Mouse (Mus musculus): Measurements from ENCODE around the gene Sgcd. TPM values are rescaled to one million over a fixed set of nuclear protein-coding genes. Genes with fewer than 3 reads are reported as not detected.

Sgcd gene
- polyA plus RNA-seq, 1 experiment, result 7.2 TPM

DNA sequence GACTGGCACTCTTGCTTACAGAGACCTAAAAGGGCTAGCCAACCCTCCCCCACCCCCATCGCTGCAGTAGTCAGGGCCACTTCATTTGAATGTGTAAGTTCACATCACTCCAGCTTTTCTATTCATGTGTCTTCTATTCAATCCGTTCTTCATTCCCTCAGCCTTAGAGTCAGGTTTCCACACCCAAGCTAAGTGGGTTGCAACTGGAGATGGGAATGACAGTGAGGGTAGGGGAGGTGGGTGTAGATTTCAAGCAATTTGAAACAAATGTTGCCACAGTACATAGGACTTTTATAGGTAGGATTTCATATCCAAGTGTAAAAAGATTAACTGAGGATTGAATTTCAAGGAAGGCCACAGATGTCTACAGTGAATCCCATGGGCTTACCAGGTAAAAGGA is 870.9 kb downstream of the Sgcd start:
- no peak overlapping the region for H3ac ChIP-seq (ENCODE audit: control insufficient read depth, insufficient read length)
- no peak overlapping the region for H3K4me2 ChIP-seq (ENCODE audit: low read depth)
- H3K79me2 ChIP-seq (ENCODE audit: control insufficient read depth, insufficient read depth), result no peaks in the 10 kb centered on the region
- H3K27me3 ChIP-seq (ENCODE audit: control insufficient read depth, insufficient read depth, insufficient read length), result no peaks in the 10 kb centered on the region
- no peak overlapping the region for H3K4me3 ChIP-seq
- no peak for TF ChIP-seq SRF (IDR thresholded peaks at IDR 0.05; ENCODE audit: control insufficient read depth, insufficient read length, low read depth)
- no peak for TF ChIP-seq TCF12 (IDR thresholded peaks at IDR 0.05; ENCODE audit: insufficient read depth, poor library complexity, severe bottlenecking)
- no peaks in the 10 kb centered on the region for H3K36me3 ChIP-seq (ENCODE audit: control insufficient read depth, insufficient read depth)

DNA sequence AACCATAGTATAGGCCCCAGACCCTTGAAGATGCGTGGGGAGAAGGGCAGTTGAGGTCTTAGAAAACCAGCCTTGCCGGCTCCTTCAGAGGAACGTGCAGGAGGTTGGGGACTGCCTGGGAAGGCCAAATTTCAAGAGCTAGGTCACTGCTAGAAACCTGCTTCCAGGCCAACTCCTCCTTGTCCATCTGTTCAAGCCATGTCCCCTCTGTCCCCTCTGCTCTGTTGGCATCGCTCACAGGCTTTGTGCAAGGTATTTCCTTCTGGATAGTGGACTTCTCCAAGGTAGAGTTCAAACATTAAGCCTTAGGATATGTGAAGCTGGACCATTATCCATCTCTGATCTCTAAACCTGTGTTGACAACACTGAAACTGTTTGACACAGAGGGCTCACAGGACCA is 874.4 kb downstream of the Sgcd start:
- no peak overlapping the region for H3ac ChIP-seq (ENCODE audit: control insufficient read depth, insufficient read length)
- TF ChIP-seq TCF12 (IDR thresholded peaks at IDR 0.05; ENCODE audit: insufficient read depth, poor library complexity, severe bottlenecking), result no peak
- TF ChIP-seq MYOG (IDR thresholded peaks at IDR 0.05; ENCODE audit: control insufficient read depth in 1 of 3, insufficient read depth in 1 of 3, insufficient read length in 2 of 3, low read depth in 2 of 3), result no peak
- no peak for TF ChIP-seq REST (IDR thresholded peaks at IDR 0.05; ENCODE audit: insufficient read depth, insufficient read length)
- TF ChIP-seq E2F4 (IDR thresholded peaks at IDR 0.05; ENCODE audit: insufficient read depth), result no peak
- no peak for TF ChIP-seq TCF3 (IDR thresholded peaks at IDR 0.05; ENCODE audit: insufficient read length, low read depth)
- TF ChIP-seq MYOD1 (IDR thresholded peaks at IDR 0.05; ENCODE audit: control insufficient read depth in 1 of 3, insufficient read length in 2 of 3, low read depth in 2 of 3), result no peak
- no peak for TF ChIP-seq POLR2AphosphoS2 (IDR thresholded peaks at IDR 0.05; ENCODE audit: insufficient read length, low read depth)
- TF ChIP-seq MAX (IDR thresholded peaks at IDR 0.05; ENCODE audit: low read depth), result no peak
- no peak for TF ChIP-seq POLR2A (IDR thresholded peaks at IDR 0.05; ENCODE audit: insufficient read length, low read depth)
- no peak for TF ChIP-seq USF1 (IDR thresholded peaks at IDR 0.05; ENCODE audit: low read depth)
- TF ChIP-seq CEBPB (IDR thresholded peaks at IDR 0.05; ENCODE audit: insufficient read depth, poor library complexity, severe bottlenecking), result no peak
- no peak overlapping the region for H3K4me3 ChIP-seq

DNA sequence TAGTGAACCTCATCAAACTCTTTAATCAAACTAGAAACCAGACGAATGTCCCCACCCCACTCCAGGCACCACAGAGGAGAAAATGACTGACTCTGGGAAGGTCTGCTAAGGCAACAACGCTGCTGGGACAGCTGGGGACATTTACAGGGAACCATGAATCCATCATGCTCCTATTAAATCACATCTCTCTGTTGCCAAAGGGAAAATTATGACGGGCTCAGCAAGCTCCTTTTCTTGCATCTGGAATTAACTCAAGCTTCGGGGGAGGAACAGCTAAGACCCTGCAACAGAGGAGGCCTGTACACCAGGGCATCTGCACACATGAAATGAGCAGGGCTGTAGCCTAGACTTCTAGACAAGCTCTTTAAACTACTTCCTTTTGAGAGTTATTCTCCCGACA is 875.7 kb downstream of the Sgcd start:
- no peak for TF ChIP-seq MYOD1 (IDR thresholded peaks at IDR 0.05; ENCODE audit: control insufficient read depth in 1 of 3, insufficient read length in 2 of 3, low read depth in 2 of 3)
- no peak for TF ChIP-seq CEBPB (IDR thresholded peaks at IDR 0.05; ENCODE audit: insufficient read depth, poor library complexity, severe bottlenecking)
- TF ChIP-seq REST (IDR thresholded peaks at IDR 0.05; ENCODE audit: insufficient read depth, insufficient read length), result no peak
- TF ChIP-seq TCF3 (IDR thresholded peaks at IDR 0.05; ENCODE audit: insufficient read length, low read depth), result no peak
- no peak for TF ChIP-seq MYOG (IDR thresholded peaks at IDR 0.05; ENCODE audit: control insufficient read depth in 1 of 3, insufficient read depth in 1 of 3, insufficient read length in 2 of 3, low read depth in 2 of 3)
- no peak for TF ChIP-seq SRF (IDR thresholded peaks at IDR 0.05; ENCODE audit: control insufficient read depth, insufficient read length, low read depth)
- no peak for TF ChIP-seq POLR2AphosphoS2 (IDR thresholded peaks at IDR 0.05; ENCODE audit: insufficient read length, low read depth)
- no peak for TF ChIP-seq POLR2A (IDR thresholded peaks at IDR 0.05; ENCODE audit: insufficient read length, low read depth)
- TF ChIP-seq MAX (IDR thresholded peaks at IDR 0.05; ENCODE audit: low read depth), result no peak
- TF ChIP-seq TCF12 (IDR thresholded peaks at IDR 0.05; ENCODE audit: insufficient read depth, poor library complexity, severe bottlenecking), result no peak
- TF ChIP-seq E2F4 (IDR thresholded peaks at IDR 0.05; ENCODE audit: insufficient read depth), result no peak
- no peak for TF ChIP-seq USF1 (IDR thresholded peaks at IDR 0.05; ENCODE audit: low read depth)

More for the DNA sequence above, 874.4 kb downstream of the Sgcd start:
- no peak overlapping the region for H3K4me2 ChIP-seq (ENCODE audit: low read depth)
- H3K79me2 ChIP-seq (ENCODE audit: control insufficient read depth, insufficient read depth), result no peaks in the 10 kb centered on the region
- no peaks in the 10 kb centered on the region for H3K36me3 ChIP-seq (ENCODE audit: control insufficient read depth, insufficient read depth)
- no peaks in the 10 kb centered on the region for H3K27me3 ChIP-seq (ENCODE audit: control insufficient read depth, insufficient read depth, insufficient read length)

DNA sequence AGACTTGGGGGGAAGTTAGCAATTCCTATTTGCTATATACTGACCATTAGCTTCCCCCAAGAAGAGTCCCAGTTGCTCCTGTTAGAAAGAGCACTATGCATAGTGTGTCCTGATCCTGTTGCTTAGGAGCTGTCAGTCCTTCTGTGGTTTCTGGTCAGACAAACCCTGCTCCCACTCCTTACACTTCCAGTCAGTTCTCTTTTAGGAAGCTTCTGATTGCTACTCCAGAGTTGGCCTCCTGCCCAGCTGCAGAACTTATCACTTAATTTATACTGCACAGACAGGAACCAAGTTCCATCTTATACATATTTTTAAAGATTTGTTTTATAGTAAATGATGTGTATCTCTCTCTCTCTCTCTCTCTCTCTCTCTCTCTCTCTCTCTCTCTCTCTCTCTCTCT is 878.5 kb downstream of the Sgcd start:
- Histone ChIP-seq H3K4me2 (ENCODE audit: low read depth) (no peak overlapping the region), H3ac (ENCODE audit: control insufficient read depth, insufficient read length) (no peak overlapping the region), H3K79me2 (ENCODE audit: control insufficient read depth, insufficient read depth) (no peaks in the 10 kb centered on the region), H3K4me3 (no peak overlapping the region), H3K36me3 (ENCODE audit: control insufficient read depth, insufficient read depth) (no peaks in the 10 kb centered on the region), H3K27me3 (ENCODE audit: control insufficient read depth, insufficient read depth, insufficient read length) (no peaks in the 10 kb centered on the region)
- TF ChIP-seq SRF (IDR thresholded peaks at IDR 0.05; ENCODE audit: control insufficient read depth, insufficient read length, low read depth) (no peak), TCF12 (IDR thresholded peaks at IDR 0.05; ENCODE audit: insufficient read depth, poor library complexity, severe bottlenecking) (no peak), MAX (IDR thresholded peaks at IDR 0.05; ENCODE audit: low read depth) (no peak), TCF3 (IDR thresholded peaks at IDR 0.05; ENCODE audit: insufficient read length, low read depth) (no peak), E2F4 (IDR thresholded peaks at IDR 0.05; ENCODE audit: insufficient read depth) (no peak), MYOD1 (IDR thresholded peaks at IDR 0.05; ENCODE audit: control insufficient read depth in 1 of 3, insufficient read length in 2 of 3, low read depth in 2 of 3) (no peak), REST (IDR thresholded peaks at IDR 0.05; ENCODE audit: insufficient read depth, insufficient read length) (no peak), POLR2A (IDR thresholded peaks at IDR 0.05; ENCODE audit: insufficient read length, low read depth) (no peak), CEBPB (IDR thresholded peaks at IDR 0.05; ENCODE audit: insufficient read depth, poor library complexity, severe bottlenecking) (no peak)

More for the DNA sequence above, 875.7 kb downstream of the Sgcd start:
- Histone ChIP-seq H3K36me3 (ENCODE audit: control insufficient read depth, insufficient read depth) (no peaks in the 10 kb centered on the region), H3K4me2 (ENCODE audit: low read depth) (no peak overlapping the region), H3ac (ENCODE audit: control insufficient read depth, insufficient read length) (no peak overlapping the region), H3K79me2 (ENCODE audit: control insufficient read depth, insufficient read depth) (no peaks in the 10 kb centered on the region), H3K27me3 (ENCODE audit: control insufficient read depth, insufficient read depth, insufficient read length) (no peaks in the 10 kb centered on the region), H3K4me3 (no peak overlapping the region)

DNA sequence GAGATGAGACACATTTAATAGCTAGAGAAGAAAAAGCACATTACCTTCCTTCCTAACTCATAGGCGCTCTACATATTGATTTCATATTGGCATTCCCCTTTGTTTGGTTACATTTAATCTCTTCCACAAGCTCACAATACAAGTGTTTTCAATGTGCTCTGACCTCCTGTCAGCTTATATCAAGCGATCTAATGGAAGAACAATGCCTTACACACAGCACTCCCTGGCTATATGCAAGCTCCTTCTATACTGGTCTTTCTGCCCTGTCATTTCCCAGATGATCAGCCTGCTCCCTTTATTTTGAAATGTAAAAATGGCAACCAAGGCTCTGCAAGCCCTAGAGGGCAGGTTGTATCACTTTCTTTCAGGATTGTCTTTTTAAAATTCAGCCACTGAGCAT is 881.1 kb downstream of the Sgcd start:
- TF ChIP-seq CEBPB (IDR thresholded peaks at IDR 0.05; ENCODE audit: insufficient read depth, poor library complexity, severe bottlenecking) (no peak), POLR2A (IDR thresholded peaks at IDR 0.05; ENCODE audit: insufficient read length, low read depth) (no peak), REST (IDR thresholded peaks at IDR 0.05; ENCODE audit: insufficient read depth, insufficient read length) (no peak), MAX (IDR thresholded peaks at IDR 0.05; ENCODE audit: low read depth) (no peak), MYOD1 (IDR thresholded peaks at IDR 0.05; ENCODE audit: control insufficient read depth in 1 of 3, insufficient read length in 2 of 3, low read depth in 2 of 3) (no peak), POLR2AphosphoS2 (IDR thresholded peaks at IDR 0.05; ENCODE audit: insufficient read length, low read depth) (no peak), USF1 (IDR thresholded peaks at IDR 0.05; ENCODE audit: low read depth) (no peak), TCF12 (IDR thresholded peaks at IDR 0.05; ENCODE audit: insufficient read depth, poor library complexity, severe bottlenecking) (no peak), SRF (IDR thresholded peaks at IDR 0.05; ENCODE audit: control insufficient read depth, insufficient read length, low read depth) (no peak), MYOG (IDR thresholded peaks at IDR 0.05; ENCODE audit: control insufficient read depth in 1 of 3, insufficient read depth in 1 of 3, insufficient read length in 2 of 3, low read depth in 2 of 3) (no peak), TCF3 (IDR thresholded peaks at IDR 0.05; ENCODE audit: insufficient read length, low read depth) (no peak), E2F4 (IDR thresholded peaks at IDR 0.05; ENCODE audit: insufficient read depth) (no peak)
- no peak overlapping the region for H3ac ChIP-seq (ENCODE audit: control insufficient read depth, insufficient read length)
- no peak overlapping the region for H3K4me2 ChIP-seq (ENCODE audit: low read depth)
- H3K27me3 ChIP-seq (ENCODE audit: control insufficient read depth, insufficient read depth, insufficient read length), result no peaks in the 10 kb centered on the region
- H3K4me3 ChIP-seq, result no peak overlapping the region
- H3K79me2 ChIP-seq (ENCODE audit: control insufficient read depth, insufficient read depth), result no peaks in the 10 kb centered on the region
- H3K36me3 ChIP-seq (ENCODE audit: control insufficient read depth, insufficient read depth), result no peaks in the 10 kb centered on the region
